Mouse (Mus musculus): Measurements from ENCODE around the gene Gja4.

Gene Gja4

GRCm38 (mm10) chr4:127313861-127314260 is at the start of gene Gja4:
TSS of gene Gja4 (minus strand) at chr4:127314039.
- in situ Hi-C loops (cut with MboI): no loop called here

GRCm38 (mm10) chr4:127363331-127363730 is 49.5 kb upstream of the Gja4 start:
- in situ Hi-C loops (cut with MboI): no loop called here

GRCm38 (mm10) chr4:127362520-127362919 is 48.7 kb upstream of the Gja4 start:
- in situ Hi-C loops (cut with MboI): no loop called here

GRCm38 (mm10) chr4:127358018-127358417 is 44.2 kb upstream of the Gja4 start, which contains the start of gene Gjb5:
TSS of gene Gjb5 (minus strand) at chr4:127358181.
- in situ Hi-C loops (cut with MboI): no loop called here

- in situ Hi-C loops (cut with MboI): no loop called here
Observed at GRCm38 (mm10) chr4:127354506-127355485, 41.0 kb upstream of the Gja4 start.

GRCm38 (mm10) chr4:127353951-127354438 is 40.2 kb upstream of the Gja4 start, which contains the start of gene Gjb4:
TSS of gene Gjb4 (minus strand) at chr4:127354081.
- in situ Hi-C loops (cut with MboI): no loop called here

- in situ Hi-C loops (cut with MboI): no loop called here
Observed at GRCm38 (mm10) chr4:127352594-127352993, 38.8 kb upstream of the Gja4 start.

- in situ Hi-C loops (cut with MboI): no loop called here
Observed at GRCm38 (mm10) chr4:127349560-127350300, 35.9 kb upstream of the Gja4 start.

- in situ Hi-C loops (cut with MboI): no loop called here
Observed at GRCm38 (mm10) chr4:127345000-127345399, 31.2 kb upstream of the Gja4 start.

- in situ Hi-C loops (cut with MboI): no loop called here
Observed at GRCm38 (mm10) chr4:127341372-127341771, 27.5 kb upstream of the Gja4 start.

- in situ Hi-C loops (cut with MboI): no loop called here
Observed at GRCm38 (mm10) chr4:127337668-127338067, 23.8 kb upstream of the Gja4 start.

- in situ Hi-C loops (cut with MboI): no loop called here
Observed at GRCm38 (mm10) chr4:127334870-127335504, 21.1 kb upstream of the Gja4 start.

GRCm38 (mm10) chr4:127331171-127331570 is 17.3 kb upstream of the Gja4 start:
- in situ Hi-C loops (cut with MboI): no loop called here

- in situ Hi-C loops (cut with MboI): no loop called here
Observed at GRCm38 (mm10) chr4:127330181-127331100, 16.6 kb upstream of the Gja4 start, which contains the start of gene Gjb3. TSS of gene Gjb3 (minus strand) at chr4:127330844.

GRCm38 (mm10) chr4:127329751-127330150 is 15.9 kb upstream of the Gja4 start:
- in situ Hi-C loops (cut with MboI): no loop called here

- in situ Hi-C loops (cut with MboI): no loop called here
Observed at GRCm38 (mm10) chr4:127329046-127329445, 15.2 kb upstream of the Gja4 start.

GRCm38 (mm10) chr4:127328378-127328777 is 14.5 kb upstream of the Gja4 start:
- in situ Hi-C loops (cut with MboI): no loop called here

- in situ Hi-C loops (cut with MboI): no loop called here
Observed at GRCm38 (mm10) chr4:127327749-127328148, 13.9 kb upstream of the Gja4 start.

GRCm38 (mm10) chr4:127327258-127327657 is 13.4 kb upstream of the Gja4 start:
- in situ Hi-C loops (cut with MboI): no loop called here

- in situ Hi-C loops (cut with MboI): no loop called here
Observed at GRCm38 (mm10) chr4:127325276-127325675, 11.4 kb upstream of the Gja4 start.

- in situ Hi-C loops (cut with MboI): no loop called here
Observed at GRCm38 (mm10) chr4:127324759-127325158, 10.9 kb upstream of the Gja4 start.
